Mouse (Mus musculus): ENCODE data around the gene Tbc1d20. TPM values are rescaled to one million over a fixed set of nuclear protein-coding genes. Genes with fewer than 3 reads are reported as not detected.

The Tbc1d20 gene
- total RNA-seq, 1 experiment from 2014 or later, result 26.0 TPM

- ATAC-seq (replicated peaks in 1 of 2; ENCODE audit: insufficient read depth in 1 of 2, low FRiP score in 2 of 2, low TSS enrichment in 1 of 2, low read depth in 1 of 2, poor library complexity in 2 of 2, severe bottlenecking in 2 of 2), result no peak
These were observed 27.9 kb downstream of the Tbc1d20 start for GRCm38 (mm10) chr2:152321558-152321957.

- no peak for ATAC-seq (replicated peaks in 1 of 2; ENCODE audit: insufficient read depth in 1 of 2, low FRiP score in 2 of 2, low TSS enrichment in 1 of 2, low read depth in 1 of 2, poor library complexity in 2 of 2, severe bottlenecking in 2 of 2)
These were observed 28.6 kb downstream of the Tbc1d20 start for GRCm38 (mm10) chr2:152322198-152322597.

GRCm38 (mm10) chr2:152323971-152324370 lies 30.3 kb downstream of the Tbc1d20 start:
- no peak for ATAC-seq (replicated peaks in 1 of 2; ENCODE audit: insufficient read depth in 1 of 2, low FRiP score in 2 of 2, low TSS enrichment in 1 of 2, low read depth in 1 of 2, poor library complexity in 2 of 2, severe bottlenecking in 2 of 2)

- ATAC-seq (replicated peaks in 1 of 2; ENCODE audit: insufficient read depth in 1 of 2, low FRiP score in 2 of 2, low TSS enrichment in 1 of 2, low read depth in 1 of 2, poor library complexity in 2 of 2, severe bottlenecking in 2 of 2), result no peak
These were observed 31.2 kb downstream of the Tbc1d20 start for GRCm38 (mm10) chr2:152324842-152325241.

- no peak for ATAC-seq (replicated peaks in 1 of 2; ENCODE audit: insufficient read depth in 1 of 2, low FRiP score in 2 of 2, low TSS enrichment in 1 of 2, low read depth in 1 of 2, poor library complexity in 2 of 2, severe bottlenecking in 2 of 2)
These were observed 32.5 kb downstream of the Tbc1d20 start for GRCm38 (mm10) chr2:152326157-152326556.

GRCm38 (mm10) chr2:152326654-152327053 lies 33.0 kb downstream of the Tbc1d20 start:
- ATAC-seq (replicated peaks in 1 of 2; ENCODE audit: insufficient read depth in 1 of 2, low FRiP score in 2 of 2, low TSS enrichment in 1 of 2, low read depth in 1 of 2, poor library complexity in 2 of 2, severe bottlenecking in 2 of 2), result no peak

- ATAC-seq (replicated peaks in 1 of 2; ENCODE audit: insufficient read depth in 1 of 2, low FRiP score in 2 of 2, low TSS enrichment in 1 of 2, low read depth in 1 of 2, poor library complexity in 2 of 2, severe bottlenecking in 2 of 2), result no peak
These were observed 34.4 kb downstream of the Tbc1d20 start for GRCm38 (mm10) chr2:152327980-152328379.

- no peak for ATAC-seq (replicated peaks in 1 of 2; ENCODE audit: insufficient read depth in 1 of 2, low FRiP score in 2 of 2, low TSS enrichment in 1 of 2, low read depth in 1 of 2, poor library complexity in 2 of 2, severe bottlenecking in 2 of 2)
These were observed 37.3 kb downstream of the Tbc1d20 start for GRCm38 (mm10) chr2:152330858-152331423.

GRCm38 (mm10) chr2:152332101-152332825 lies 38.6 kb downstream of the Tbc1d20 start, which contains the start of gene Rbck1:
Gene Rbck1, minus strand, starts transcription at chr2:152332653.
- ATAC-seq (replicated peaks in 1 of 2; ENCODE audit: insufficient read depth in 1 of 2, low FRiP score in 2 of 2, low TSS enrichment in 1 of 2, low read depth in 1 of 2, poor library complexity in 2 of 2, severe bottlenecking in 2 of 2), result peak; percentile 90

GRCm38 (mm10) chr2:152333345-152334006 lies 39.8 kb downstream of the Tbc1d20 start:
- ATAC-seq (replicated peaks in 1 of 2; ENCODE audit: insufficient read depth in 1 of 2, low FRiP score in 2 of 2, low TSS enrichment in 1 of 2, low read depth in 1 of 2, poor library complexity in 2 of 2, severe bottlenecking in 2 of 2), result no peak

GRCm38 (mm10) chr2:152335289-152335820 lies 41.7 kb downstream of the Tbc1d20 start:
- ATAC-seq (replicated peaks in 1 of 2; ENCODE audit: insufficient read depth in 1 of 2, low FRiP score in 2 of 2, low TSS enrichment in 1 of 2, low read depth in 1 of 2, poor library complexity in 2 of 2, severe bottlenecking in 2 of 2), result no peak

- ATAC-seq (replicated peaks in 1 of 2; ENCODE audit: insufficient read depth in 1 of 2, low FRiP score in 2 of 2, low TSS enrichment in 1 of 2, low read depth in 1 of 2, poor library complexity in 2 of 2, severe bottlenecking in 2 of 2), result no peak
These were observed 43.2 kb downstream of the Tbc1d20 start for GRCm38 (mm10) chr2:152336856-152337255.

GRCm38 (mm10) chr2:152337591-152338212 lies 44.1 kb downstream of the Tbc1d20 start:
- no peak for ATAC-seq (replicated peaks in 1 of 2; ENCODE audit: insufficient read depth in 1 of 2, low FRiP score in 2 of 2, low TSS enrichment in 1 of 2, low read depth in 1 of 2, poor library complexity in 2 of 2, severe bottlenecking in 2 of 2)

GRCm38 (mm10) chr2:152338319-152338718 lies 44.7 kb downstream of the Tbc1d20 start:
- ATAC-seq (replicated peaks in 1 of 2; ENCODE audit: insufficient read depth in 1 of 2, low FRiP score in 2 of 2, low TSS enrichment in 1 of 2, low read depth in 1 of 2, poor library complexity in 2 of 2, severe bottlenecking in 2 of 2), result no peak

- no peak for ATAC-seq (replicated peaks in 1 of 2; ENCODE audit: insufficient read depth in 1 of 2, low FRiP score in 2 of 2, low TSS enrichment in 1 of 2, low read depth in 1 of 2, poor library complexity in 2 of 2, severe bottlenecking in 2 of 2)
These were observed 46.1 kb downstream of the Tbc1d20 start for GRCm38 (mm10) chr2:152339631-152340179.

- peak; percentile 81 to 90 for ATAC-seq (replicated peaks in 1 of 2; ENCODE audit: insufficient read depth in 1 of 2, low FRiP score in 2 of 2, low TSS enrichment in 1 of 2, low read depth in 1 of 2, poor library complexity in 2 of 2, severe bottlenecking in 2 of 2)
These were observed 49.9 kb downstream of the Tbc1d20 start, which contains the start of gene Trib3 for GRCm38 (mm10) chr2:152343329-152344213. Gene Trib3, minus strand, starts transcription at chr2:152344032.

- no peak for ATAC-seq (replicated peaks in 1 of 2; ENCODE audit: insufficient read depth in 1 of 2, low FRiP score in 2 of 2, low TSS enrichment in 1 of 2, low read depth in 1 of 2, poor library complexity in 2 of 2, severe bottlenecking in 2 of 2)
These were observed 50.7 kb downstream of the Tbc1d20 start for GRCm38 (mm10) chr2:152344361-152344760.

Measured in hematopoietic stem cell, adult 5-6 weeks (primary cell).